Mouse (Mus musculus): Measurements from ENCODE around the gene Fmnl2.

Fmnl2 gene

DNA sequence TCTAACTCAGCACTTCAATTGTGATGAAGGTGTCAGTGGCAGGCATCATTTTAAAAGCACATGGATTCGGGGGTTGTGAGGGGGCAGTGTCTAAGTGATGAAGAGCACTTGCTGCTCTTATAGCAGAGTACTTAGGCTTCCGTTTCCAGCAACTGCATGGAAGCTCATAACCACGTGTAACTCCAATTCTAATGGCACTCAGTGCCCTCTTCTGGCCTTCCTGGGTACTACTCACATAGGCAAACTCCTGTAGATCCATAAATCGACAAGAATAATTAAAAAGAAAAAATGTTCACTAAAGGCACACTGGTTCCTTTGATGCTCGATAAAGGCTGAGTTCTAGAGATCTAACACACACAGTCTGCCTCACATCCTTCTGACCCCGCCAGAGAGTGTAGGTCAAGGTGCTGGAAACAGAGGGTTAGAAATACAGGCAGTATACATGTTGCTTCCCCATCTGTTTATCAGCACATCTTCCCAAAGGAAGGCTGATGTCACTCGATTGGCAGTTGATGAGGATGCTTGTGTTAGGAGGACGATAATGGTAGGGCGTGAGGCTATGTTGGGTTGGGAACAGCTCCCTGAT lies 228.1 kb downstream of the Fmnl2 start:
- in situ Hi-C loops (cut with MboI; ENCODE audit: low sequenced_read_pairs) = loop anchor here (10.0 kb wide), 1 partner anchor 321 kb away; no protein-coding TSS in a partner anchor

DNA sequence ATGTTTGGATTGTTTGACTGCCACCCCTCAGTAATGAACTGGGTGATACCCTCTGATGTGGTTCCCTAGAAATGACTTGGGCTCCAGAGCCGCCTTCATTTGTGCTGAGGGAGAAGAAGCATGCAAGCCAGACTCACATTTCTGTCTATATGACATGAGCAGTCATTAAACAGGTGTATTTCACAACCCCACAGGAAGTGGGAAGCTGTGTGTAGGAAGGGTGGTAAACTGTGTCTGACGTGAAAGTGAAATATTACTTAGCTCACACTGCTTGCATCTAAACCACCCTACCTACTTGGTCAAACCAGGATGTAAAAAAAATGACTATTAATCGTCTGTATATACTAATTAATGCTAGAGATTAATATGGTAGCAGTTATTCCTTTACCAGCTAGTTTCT lies 231.1 kb downstream of the Fmnl2 start:
- in situ Hi-C loops (cut with MboI; ENCODE audit: low sequenced_read_pairs) = loop anchor here (10.0 kb wide), 1 partner anchor 324 kb away; no protein-coding TSS in a partner anchor

DNA sequence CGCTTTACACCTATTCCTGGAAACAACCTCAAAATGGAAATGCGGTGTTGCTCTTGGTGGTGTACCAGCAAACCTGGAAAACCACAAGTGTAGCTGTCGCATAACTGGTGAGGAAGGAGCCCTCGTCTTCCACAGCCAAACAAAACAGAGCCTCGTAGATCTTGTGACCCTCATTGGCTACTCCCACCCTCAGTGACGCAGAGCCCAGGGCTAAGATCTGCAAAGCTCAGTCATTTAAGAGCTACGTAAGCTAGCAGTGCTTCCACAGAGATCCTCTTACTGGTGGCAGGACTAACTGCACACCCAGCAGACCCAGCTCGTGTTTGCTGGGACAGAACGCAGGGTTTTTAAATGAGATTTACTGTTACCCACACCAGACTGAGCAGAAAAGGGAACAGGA lies 237.4 kb downstream of the Fmnl2 start:
- in situ Hi-C loops (cut with MboI; ENCODE audit: low sequenced_read_pairs) = no loop called here

DNA sequence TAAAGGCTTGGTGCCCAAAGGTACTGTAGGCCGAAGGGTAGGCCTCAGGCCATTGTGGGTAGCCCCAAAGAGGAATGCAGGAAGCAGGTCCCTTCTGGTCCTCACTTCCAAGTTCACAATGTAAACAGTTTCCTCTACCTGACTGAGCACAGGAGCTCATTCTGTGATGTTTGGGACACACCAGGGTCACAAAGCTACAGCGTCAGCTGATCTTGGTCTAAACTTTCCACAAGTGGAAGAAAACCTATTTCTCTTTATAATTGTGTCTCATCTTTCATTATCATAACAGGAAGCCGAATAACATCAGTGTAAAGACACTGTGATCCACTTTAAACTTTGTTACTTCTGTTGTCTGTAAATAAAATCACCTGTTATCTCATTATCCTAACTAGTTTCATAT lies 237.8 kb downstream of the Fmnl2 start:
- in situ Hi-C loops (cut with MboI; ENCODE audit: low sequenced_read_pairs) = no loop called here

DNA sequence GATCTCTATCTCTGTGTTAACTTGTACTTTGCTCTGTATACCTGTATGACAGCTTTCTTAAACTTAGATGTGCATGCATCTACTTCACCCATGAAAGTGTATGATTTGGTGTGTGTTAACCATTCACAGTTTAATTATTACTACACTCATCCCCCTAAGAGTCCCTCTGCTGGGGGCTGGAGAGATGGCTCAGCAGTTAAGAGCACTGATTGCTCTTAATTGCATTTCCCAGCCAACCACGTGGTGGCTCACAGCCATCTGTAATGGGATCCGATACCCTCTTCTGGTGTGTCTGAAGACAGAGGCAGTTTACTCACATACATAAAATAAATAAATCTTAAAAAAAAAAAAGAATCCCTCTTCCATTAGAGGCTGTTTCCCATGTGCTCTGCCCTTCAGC lies 242.4 kb downstream of the Fmnl2 start:
- in situ Hi-C loops (cut with MboI; ENCODE audit: low sequenced_read_pairs) = no loop called here

DNA sequence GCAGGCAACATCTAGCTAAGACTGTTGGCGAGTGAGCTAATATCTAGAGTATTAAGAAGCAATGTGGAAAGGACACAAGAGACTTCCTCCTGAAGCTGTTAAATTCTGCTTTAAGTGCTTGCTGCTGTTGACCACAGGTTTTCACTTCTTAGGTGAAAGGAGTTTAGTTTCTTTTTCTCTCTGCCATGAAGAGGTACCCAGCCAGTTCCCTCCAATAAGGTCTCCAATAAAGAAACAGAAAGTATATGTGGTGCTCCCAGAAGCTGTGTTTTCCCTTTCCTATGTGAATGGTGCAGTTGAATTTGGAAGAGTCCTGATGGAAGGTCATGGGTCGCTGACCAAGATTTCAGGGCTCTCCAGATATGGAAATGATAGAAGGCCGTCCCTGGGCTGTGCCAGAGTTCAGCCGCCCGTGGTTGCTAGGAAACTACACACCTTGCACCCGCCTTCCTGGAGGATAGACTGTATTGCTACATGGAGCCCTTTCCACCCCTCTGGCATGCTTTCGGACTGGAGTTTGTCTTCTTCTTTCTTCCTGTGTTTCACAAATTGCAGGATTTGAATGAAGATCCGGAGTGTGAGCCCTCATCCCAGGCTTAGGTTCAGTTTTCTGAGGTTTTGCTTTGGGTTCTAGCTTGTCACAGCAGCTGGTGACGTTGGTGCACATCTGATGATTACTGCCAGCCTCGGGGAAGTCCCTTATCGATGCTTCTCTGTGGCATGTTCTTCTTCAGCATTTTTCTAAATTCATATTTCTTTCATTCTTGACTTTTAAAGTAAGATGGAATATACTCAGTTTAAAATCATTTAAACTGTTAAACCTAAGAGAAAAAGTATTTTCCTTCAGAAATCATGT lies 244.5 kb downstream of the Fmnl2 start:
- in situ Hi-C loops (cut with MboI; ENCODE audit: low sequenced_read_pairs) = no loop called here

DNA sequence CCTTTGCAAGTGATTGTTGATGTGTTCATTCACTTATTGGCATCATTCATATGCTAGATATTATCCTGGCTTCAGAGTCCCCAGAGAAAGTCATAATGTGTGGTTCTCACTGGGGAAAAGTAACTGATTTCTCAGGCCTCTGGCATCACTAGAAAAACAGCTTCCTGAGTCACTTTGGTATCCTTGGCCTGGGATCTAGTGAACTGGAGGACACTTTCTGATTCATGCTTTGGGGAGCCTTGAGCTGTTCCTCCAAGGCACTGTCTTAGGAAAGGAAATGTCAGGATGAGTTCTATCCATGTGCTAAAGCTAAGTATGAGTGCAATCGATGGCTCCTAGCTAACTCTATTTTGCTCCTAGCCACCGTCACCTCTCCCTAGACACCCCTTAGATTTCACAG lies 245.2 kb downstream of the Fmnl2 start:
- in situ Hi-C loops (cut with MboI; ENCODE audit: low sequenced_read_pairs) = no loop called here

DNA sequence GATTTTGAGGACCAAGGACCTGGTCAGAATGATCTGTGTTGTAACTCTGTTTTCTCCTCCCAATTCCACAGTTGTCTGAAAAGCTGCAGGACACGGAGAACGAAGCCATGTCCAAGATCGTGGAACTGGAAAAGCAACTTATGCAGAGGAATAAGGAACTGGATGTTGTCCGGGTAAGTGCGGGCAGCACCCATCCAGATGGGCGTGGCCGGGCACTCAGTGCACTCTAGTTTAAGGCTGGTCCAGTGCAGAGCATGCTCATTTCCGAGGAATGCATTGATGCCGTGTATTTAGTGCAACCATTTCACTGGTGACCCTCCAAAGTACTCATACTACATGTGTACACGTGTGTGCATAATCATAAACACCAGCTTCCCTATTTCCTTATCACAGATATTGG lies 247.7 kb downstream of the Fmnl2 start:
- in situ Hi-C loops (cut with MboI; ENCODE audit: low sequenced_read_pairs) = no loop called here

DNA sequence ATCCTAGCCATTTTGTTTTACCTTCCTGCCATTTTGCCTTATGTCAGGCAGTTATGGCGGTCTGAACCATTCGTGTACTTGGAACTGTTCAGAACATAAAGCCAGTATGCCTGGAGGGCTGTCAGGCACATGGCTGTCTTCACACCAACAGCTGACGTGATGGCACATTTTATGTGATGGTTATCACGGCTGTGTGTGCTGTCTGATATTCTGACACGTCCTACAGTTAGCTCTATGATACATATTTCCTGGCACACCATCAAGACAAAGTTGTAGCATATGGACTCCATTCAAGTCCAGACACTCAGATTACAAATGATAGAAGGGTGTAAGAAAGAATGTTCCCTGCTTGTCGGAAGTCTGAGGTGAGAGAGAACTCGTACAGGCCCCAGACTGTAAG lies 248.4 kb downstream of the Fmnl2 start:
- in situ Hi-C loops (cut with MboI; ENCODE audit: low sequenced_read_pairs) = no loop called here

DNA sequence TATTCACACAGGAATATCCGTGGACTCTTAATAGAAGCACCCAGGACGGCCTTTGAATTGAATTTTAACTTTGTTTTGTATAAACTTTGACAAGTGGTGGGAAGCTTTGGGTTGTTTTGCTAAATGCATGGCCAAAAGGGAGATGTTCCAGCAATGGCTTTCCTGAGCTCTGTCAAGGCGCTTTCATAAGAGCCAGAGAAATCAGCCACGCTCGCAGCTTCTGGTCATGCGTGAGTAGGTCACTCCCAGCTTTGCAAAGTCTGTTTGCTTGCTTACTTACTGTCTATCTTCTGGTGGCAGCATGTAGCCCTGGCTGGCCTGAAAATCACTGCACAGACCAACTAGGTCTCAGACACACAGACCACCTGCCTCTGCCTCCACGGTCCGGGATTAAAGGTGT lies 248.8 kb downstream of the Fmnl2 start:
- in situ Hi-C loops (cut with MboI; ENCODE audit: low sequenced_read_pairs) = no loop called here

DNA sequence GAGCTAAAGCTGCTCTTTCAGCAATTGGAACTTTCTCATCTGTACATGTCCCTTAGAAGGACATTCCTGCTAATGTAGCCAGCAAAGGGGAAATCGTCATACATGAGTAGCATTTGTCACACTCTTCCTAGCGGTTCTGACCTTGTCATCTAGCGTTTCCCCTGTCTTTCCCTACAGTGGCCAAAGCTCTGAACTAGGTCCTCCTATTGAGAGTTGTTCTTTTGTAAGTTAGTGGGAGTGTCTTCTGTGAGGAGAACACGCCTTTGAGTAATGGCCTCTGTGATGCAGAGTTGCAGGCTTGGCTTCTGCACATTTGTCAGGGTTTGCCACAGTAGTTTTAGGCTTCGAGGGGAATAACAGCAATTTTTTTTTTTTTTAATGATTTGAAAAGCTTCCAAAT lies 250.9 kb downstream of the Fmnl2 start:
- in situ Hi-C loops (cut with MboI; ENCODE audit: low sequenced_read_pairs) = no loop called here

DNA sequence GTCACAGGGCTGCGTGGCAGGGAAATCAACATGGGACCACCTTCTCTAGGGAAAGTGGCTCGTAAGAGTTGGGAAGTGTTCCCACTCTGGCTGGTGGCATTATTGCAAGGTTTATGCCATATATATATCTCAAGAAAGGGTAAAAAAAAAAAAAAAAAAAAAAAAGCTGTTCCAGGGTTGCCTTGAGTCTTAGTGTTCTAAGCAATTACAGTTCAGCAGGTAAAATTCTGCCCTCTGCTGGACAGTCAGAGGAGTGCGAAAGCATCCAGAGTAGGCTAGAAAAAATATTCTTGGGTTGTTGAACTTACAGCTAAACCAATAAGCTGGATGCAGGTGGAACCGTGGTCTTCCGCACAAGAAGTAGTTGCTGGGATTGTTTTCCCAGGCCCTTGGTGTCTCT lies 264.1 kb downstream of the Fmnl2 start:
- in situ Hi-C loops (cut with MboI; ENCODE audit: low sequenced_read_pairs) = no loop called here

DNA sequence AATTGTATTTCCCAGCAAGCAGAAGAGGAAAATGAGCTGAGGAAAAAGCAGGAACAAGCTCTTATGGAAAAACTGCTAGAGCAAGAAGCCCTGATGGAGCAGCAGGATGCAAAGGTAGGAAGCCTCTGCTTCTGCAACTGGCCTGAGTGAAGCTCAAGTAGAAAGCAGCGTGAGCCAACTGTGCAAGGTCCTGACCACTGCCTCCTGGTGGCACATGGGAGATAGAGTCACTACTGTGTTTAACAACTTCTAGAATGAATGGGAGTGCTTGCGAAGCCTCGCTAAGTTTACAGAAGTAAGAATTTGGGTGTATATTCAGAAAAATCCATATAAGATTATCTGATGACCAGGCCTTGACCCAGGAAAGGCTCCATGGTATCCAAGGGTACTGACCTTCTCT lies 268.3 kb downstream of the Fmnl2 start:
- in situ Hi-C loops (cut with MboI; ENCODE audit: low sequenced_read_pairs) = no loop called here

DNA sequence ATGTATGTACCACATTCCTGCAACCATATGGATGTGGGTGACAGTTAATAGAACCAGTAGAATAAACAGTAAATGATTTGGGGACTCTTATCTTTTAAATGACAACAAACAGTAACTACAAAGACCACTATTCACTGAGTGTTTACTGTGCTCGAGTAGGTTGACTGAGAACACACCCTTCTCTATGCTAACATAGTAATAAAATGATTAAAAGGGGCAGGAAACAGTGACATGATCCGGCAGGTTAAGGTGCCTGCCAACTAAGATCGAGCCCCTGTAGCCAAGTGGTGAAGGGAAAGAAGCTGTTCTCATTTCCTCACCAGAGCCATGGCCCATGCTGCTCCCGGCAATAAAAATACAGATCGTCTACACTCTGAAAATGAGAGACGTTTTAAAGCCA lies 271.4 kb downstream of the Fmnl2 start:
- in situ Hi-C loops (cut with MboI; ENCODE audit: low sequenced_read_pairs) = no loop called here

DNA sequence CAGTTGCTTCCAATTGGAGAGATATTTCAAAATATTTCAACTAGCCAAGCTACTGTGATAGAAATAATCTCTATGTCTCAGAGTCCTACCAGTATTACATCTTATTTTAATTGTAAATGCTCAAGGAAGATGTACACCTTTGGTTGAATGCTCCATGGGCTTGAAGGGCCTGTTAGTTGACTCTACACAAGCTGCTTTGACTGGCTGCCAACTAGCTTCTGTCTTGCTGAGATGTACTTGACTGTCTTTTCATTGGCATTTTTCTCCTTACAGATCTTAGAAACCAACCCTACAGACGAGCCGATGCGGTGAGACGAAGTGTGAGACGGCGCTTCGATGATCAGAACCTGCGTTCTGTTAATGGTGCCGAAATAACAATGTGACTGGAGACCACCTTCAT lies 273.9 kb downstream of the Fmnl2 start:
- in situ Hi-C loops (cut with MboI; ENCODE audit: low sequenced_read_pairs) = no loop called here

DNA sequence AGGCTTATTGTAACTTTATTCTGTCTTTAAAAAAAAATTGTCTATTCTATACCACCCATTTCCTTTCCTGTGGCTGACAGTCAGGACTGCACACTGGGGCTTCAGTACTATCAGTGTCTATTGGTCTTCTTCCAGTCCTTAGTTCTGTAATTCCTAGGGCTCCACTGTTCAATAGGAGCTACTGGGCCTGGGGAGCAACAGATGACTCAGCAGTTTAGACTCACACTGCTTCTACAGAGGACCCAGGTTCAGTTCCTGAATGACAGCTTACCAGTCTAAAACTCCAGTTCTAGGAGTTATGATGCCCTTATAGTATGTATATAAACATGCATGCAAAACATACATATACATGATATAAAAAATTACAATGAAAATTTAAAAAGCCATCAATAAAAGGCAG lies 289.2 kb downstream of the Fmnl2 start:
- in situ Hi-C loops (cut with MboI; ENCODE audit: low sequenced_read_pairs) = no loop called here

DNA sequence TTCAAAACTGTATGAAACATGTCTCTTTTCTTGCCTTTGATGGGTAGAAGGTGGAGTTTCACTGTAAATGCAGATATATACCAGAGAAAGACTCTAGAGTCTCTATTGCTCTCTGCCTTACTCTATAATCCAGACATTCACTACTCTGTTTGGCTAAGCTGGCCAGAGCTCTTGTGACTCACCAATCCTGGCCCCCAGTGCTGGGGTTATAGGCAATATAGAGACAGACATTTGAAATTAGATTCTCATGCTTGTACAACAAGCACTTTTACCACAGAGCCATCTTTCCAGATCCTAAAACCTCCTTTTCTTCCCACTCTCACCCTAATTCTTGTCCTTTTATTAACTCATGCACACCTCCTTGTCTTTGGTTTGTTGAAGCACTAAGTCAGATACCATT lies 316.3 kb downstream of the Fmnl2 start:
- in situ Hi-C loops (cut with MboI; ENCODE audit: low sequenced_read_pairs) = no loop called here

DNA sequence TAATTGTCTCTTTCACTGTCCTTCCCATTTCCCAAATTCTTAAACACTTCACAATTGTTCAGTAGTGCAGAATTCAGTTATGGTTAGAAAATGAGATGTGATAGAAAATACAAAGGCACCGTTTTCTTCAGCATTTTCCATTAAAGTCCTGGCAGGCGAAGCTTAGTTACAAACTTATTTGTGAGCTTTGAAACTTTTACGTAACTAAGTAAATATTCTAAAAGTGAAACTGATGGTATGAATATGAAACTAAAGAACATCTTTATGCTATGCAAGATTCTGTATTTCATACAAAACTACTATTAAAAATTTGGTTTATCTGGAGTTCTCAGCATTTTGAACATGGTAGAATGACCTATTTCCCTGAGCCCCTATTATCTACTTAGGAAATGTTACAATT lies 321.3 kb downstream of the Fmnl2 start:
- in situ Hi-C loops (cut with MboI; ENCODE audit: low sequenced_read_pairs) = no loop called here

DNA sequence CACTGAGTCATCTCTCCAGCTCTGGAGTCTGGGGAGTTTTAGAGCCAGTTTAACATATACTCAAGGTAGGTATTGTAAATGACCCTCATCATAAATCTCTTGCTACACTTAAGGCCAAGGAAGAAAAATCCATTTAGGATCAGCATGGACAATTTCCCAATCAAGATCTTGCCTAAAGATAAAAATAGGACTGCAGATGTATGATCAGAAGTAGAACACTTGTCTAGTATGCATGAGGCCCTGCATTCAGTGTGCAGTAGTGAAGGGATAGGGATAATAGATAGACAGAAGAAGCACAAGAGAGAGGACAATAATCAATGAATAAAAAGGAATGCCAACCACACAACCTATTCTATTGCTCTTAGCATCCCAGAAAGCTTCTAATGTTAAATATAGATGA lies 322.2 kb downstream of the Fmnl2 start:
- in situ Hi-C loops (cut with MboI; ENCODE audit: low sequenced_read_pairs) = no loop called here

Data from CH12F3 (cell line).